Mouse (Mus musculus) ovary, postnatal 36 days (tissue): ENCODE measurements around the gene Creld1.

Source experiments
- DNase-seq: peaks from one replicate; pipeline ENCODE4 v3.0.0; 2022; ENCODE audit warnings: low spot score, mixed read lengths

The Creld1 gene

DNA sequence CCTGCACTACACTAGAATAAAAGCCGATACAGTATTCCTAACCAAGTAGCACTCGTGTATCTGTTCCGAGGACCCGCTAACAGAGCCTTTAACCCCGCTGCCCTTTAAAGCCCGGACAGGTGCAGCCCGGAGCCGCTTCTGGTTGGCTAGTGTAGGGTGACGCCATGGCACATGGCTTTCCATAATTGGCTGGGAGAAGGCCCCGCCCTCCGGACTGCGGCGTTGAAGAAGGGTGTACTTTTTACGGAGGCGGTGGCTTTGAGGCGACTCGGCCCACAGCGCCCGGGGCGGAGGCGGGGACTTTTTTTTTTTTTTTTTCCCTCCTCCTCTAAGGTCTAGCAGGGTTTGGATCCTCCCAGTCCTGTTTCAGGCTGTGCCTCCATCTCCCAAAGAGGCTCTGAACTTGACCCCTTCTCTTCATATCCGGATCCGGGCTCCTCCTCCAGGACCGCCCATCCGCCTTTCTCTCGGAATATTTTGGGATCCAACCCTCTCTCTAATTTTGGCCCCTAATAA, at the start of gene Creld1:
Gene Creld1 (plus strand): TSS at position 198 of the 516 bp plus-strand sequence.
- peak; percentile 92 for DNase-seq

DNA sequence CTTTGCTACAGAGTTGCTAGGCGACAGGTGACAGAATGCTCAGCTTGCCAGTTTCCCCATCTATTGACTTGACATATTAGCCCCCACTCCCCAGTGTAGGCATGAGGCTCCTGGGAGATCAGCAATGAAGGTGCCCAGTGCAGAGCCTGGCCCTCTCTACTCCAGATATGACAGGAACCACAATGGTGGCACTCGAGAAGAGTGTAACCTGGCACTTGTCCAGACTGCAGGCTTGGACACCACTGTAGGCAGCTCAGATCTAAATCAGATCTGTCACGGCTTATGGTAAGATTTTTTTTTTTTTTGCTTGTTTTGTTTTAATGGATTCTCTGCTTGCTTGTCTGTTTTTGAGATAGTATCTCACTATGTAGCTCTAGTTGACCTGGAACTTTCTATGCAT, 49.4 kb upstream of the Creld1 start:
- no peak for DNase-seq

DNA sequence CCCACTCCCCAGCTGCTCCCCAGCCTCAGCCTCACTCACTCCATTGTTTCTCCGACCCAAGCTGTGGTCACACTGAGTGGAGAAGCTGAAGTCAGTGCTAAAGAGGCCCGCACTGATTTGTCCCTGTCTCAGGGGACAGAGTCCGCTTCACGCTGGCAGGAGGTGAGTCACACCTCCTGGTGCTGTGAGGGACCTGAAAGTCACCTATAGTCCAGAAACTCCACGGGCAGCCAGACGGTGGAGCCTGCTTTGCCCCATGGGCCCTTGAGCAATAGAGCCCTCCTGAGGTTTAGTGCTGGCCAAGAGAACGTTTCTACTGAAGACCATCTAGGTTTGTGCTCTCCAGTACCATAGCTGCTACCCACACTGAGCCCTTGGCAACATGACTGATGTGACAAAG, 48.4 kb upstream of the Creld1 start:
- no peak for DNase-seq

DNA sequence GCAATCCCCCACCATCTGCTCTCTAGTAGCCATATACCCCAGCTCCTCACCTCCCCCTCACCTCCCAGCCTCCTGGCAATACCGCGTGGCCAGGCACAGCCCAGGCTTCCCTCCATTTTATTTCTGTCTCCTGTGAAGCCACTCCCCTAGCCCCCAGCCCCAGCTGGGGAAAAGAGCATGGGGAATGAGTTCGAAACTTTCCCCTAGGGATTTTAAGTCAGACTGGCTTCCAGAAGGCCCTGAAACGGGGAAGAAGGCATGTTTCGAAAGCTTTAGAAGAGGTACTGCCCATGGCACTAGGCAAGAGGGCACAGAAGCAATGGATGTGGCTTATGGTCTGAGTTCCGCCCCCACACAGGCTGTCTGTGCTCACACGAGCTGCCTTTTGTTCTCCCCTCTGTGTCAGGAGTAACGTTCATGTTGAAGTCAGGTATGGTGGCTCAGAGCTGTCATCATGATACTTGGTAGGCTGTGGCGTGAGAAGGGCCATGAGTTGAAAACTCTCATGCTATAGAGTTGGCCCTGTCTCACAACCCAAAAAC, 47.4 kb upstream of the Creld1 start, which contains the start of gene Cidec:
Gene Cidec (minus strand): TSS at position 97 of the 542 bp plus-strand sequence.
- DNase-seq: no peak

DNA sequence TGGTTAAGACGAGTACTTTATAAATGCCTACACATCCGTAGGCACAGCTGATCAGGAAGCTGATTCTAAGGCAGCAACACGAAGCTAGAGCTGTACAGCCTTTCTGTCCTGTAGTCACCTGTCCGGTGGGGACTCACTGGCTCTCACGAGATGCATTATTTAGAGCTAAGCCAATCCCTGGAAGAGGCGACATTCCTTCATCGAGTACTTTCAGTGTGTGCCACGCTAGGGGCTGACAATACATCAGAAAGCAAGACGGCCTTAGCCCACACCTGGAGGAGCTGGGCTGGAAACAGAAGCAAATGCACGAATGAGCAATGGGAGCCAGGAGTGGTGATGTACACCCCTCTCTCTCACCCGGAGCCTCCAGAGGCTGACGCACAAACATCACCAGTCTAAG, 46.0 kb upstream of the Creld1 start:
- no peak for DNase-seq

DNA sequence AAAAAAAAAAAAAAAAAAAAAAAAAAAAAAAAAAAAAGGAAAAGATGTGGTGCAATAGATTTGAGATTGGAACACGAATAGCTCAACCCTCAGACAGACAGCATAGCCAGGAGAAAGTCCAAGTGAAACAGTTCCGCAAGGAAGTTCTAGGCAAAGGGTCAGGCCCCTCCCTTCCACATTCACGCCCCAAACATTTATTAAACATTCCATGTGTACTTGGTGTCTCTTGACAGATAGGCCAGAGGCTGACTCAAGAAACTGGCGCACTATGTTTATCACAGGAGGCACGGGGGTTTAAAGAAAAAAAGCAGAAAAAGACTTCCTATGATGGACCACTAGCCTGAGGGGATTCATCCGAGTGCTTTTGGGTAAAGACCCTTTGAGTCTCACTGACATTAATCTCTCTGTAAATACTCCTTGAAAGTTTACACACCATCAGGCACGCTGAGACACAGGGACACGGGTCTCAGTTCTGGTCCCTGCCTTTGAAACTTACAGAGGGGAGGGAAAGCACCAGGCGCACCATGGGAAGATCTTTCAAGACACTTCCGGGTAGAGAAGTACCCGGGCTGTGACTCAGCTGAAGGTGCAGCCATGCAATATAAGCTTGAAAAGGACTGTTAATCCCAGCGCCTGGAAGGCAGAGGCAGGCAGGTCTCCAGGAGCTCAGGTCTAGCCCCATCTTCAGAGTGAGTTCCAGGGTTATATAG, 44.2 kb upstream of the Creld1 start:
- no peak for DNase-seq

DNA sequence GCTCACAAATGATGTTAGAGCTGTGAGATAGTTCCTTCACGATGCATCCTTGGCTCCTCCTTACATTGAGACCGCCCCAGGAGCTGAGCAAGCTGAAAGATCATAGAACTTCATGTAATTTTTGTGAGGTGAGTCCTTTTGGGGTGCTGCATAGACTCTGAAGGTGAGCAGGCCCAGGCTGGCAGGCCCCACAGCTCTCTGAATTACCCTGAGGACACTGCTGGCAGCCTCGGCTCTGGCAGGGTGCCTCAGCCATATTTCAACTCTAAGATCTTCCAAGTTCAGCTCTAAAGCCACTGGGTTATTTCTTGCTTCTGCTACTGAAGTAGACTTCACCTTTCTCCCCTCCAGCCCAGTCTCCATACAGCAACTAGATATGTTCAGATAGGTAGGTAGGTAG, 42.4 kb upstream of the Creld1 start:
- no peak for DNase-seq

DNA sequence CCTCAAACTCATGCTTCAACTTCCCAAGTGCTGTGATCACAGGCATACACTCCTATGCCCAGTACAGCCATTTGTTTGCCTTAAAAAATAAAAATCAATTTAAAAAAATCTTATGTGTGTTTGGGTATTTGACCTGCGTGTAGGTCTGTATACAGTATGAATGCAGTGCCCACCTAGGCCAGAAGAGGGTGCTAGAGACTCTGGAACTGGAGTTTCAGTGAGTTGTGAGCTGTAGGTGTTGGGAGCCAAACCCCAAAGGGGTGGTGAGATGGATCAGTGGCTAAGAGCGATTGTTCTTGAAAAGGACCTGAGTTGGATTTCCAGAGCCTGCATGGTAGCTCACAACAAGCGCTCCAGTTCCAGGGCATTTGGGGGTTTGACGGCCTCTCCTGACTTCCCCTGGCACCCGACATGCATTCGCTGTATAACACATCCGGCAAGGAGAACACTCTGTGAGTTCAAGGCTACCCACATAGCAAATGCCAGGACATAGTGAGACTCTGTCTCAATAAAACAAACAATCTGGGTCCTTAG, 41.9 kb upstream of the Creld1 start:
- DNase-seq: peak; percentile 66

DNA sequence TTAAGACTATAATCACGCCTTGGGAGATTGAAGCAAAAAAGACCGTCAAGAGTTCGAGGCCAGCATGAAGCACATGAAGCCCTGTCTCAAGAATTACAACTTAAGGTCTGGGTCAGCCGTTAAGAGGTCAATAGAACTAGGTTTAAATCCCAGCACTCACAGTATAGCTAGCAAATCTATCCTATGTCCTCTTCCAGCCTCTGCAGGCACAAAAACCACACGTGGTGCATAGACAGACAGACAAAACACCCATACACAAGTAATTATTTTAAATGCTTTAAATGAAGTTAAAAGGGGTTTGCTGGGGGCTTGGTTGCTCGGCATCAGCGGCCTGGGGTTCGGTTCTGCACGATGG, 41.0 kb upstream of the Creld1 start:
- no peak for DNase-seq

DNA sequence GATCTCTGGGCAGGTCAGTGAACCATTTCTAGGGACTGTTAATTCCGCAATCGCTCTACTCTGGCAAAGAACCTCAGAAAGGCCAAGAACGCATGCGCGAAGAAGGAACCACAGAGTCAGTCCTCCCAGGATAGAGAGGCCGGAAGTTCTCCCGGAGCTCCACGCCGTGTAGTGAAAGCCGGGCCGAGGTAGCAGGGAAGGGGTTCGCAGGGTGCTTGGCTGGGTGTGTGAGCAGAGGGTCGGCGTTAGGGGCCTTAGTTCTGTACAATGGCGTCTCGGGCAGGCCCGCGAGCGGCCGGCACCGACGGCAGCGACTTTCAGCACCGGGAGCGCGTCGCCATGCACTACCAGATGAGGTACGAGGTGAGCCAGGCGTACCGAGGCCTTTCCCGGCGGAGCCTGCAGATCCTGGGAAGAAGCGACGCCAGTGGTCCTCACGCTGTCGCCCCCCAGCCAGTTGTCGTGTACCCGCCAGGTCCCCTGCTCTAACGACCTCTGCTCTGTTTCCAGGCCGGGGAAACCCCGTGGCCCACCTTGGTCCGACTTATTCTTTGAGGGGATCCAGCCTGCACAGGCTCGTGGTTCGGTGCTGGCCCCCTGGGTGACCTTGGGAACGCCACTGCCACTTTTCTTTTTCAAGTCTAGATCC, 40.5 kb upstream of the Creld1 start, which contains the start of gene Jagn1:
Gene Jagn1 (plus strand): TSS at position 128 of the 649 bp plus-strand sequence.
- DNase-seq: peak; percentile 90

DNA sequence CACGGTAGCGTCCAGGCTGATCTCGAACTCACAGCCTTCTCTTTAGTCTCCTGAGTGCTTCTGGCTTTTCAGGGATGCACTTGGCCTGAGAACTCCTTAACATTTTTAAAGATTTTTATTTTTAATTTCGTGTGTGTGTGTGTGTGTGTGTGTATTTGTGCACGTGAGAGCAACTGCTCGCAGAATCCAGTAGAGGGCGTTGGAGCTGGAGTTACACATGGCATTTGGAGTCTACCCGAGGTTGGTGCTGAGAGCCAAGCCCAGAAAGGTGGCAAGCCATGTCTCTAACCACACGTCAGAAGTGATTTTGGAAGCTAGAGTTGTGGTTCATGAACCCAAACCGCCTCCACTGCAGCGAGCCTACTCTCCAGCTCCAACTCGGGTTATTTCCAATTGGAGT, 40.0 kb upstream of the Creld1 start:
- DNase-seq: no peak

DNA sequence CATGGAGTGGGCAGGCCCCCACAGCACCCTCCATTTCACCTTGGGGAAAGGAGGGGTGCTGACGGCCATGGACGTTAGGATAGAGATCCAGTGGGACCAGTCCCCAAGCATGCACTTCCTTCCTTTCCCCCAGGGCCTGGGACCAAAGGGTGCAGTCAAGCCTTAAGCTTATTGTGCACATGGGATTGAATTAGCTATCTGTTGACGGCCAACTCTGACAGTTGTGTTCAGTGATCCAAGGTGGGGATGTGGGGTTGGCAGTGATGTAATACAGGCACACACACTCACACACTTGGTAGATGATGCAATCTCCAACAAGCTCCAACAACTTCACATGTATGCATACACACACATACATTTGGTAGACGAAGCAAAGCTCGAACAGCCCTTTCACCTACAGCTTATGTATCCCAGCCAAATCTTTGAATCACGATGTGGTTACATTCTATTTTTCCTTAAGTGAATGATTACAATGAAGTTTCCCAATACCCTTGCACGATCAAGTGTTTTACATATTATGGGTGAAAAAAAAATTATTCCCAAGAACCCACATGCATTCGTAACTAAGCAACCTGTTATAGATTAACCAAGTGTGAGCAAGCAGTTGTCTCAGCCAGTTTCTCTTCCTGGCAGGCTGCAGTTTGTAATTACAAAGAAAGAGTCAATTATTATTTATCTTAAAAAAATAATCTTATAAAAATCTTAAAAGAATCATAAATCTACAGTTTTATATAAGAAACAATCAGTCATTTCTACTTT, 38.7 kb upstream of the Creld1 start:
- DNase-seq: no peak

DNA sequence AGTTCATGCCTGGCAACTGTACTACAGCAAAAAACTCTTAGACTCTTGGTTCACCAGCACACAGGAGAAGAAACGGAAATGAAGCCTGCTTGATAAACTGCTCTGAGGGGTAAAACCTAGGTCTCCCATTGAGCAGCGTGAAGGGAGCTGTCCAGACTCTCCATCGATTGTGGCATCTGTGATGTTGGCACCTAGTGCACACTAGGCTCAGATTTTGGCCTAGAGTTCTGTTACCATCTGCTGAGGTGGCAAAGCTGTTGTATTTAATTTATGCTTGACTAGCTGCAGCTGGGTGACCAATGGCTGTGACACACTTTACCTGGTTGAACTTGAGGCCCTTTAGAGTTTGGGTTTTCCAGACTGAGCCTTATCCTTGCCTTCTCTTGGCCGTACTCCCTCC, 35.5 kb upstream of the Creld1 start:
- no peak for DNase-seq

DNA sequence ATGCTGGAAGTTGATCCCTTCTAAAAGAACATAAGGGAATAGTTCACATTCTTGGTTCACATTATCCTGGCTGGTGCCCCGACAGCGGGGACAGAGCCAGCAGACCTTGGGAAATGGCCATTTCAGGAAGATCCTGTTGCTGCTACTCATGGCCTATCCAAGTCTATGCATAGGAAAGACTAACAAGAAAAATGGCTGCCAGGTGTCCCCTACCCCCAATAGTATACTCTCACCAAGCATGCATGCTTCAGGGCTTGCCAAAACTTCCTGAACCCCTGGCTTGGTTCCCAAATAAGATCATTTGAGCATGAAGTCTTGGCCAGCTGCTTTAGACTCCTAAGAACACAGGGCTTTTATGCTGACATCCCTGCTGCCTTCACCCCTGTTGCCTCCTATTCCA, 31.3 kb upstream of the Creld1 start:
- DNase-seq: no peak

DNA sequence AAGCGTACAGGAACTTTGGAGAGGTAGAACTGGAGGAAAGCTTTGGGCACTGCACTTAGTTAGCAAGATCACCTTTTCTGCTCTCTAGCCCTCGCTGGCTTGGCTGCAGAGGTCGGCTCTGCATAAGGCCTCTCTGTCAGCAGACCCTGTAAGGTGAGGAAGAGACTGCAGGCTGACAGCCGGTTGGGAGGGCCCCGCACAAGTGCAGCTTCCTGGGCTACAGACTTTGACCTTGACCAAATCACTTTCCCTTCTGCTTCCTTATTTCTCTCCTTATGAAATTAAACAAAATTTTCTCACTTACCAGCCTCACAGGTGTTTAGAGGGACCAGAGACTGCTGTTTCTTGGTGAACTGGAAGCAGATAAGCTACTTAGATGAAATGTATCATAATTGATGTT, 28.1 kb upstream of the Creld1 start:
- DNase-seq: no peak

DNA sequence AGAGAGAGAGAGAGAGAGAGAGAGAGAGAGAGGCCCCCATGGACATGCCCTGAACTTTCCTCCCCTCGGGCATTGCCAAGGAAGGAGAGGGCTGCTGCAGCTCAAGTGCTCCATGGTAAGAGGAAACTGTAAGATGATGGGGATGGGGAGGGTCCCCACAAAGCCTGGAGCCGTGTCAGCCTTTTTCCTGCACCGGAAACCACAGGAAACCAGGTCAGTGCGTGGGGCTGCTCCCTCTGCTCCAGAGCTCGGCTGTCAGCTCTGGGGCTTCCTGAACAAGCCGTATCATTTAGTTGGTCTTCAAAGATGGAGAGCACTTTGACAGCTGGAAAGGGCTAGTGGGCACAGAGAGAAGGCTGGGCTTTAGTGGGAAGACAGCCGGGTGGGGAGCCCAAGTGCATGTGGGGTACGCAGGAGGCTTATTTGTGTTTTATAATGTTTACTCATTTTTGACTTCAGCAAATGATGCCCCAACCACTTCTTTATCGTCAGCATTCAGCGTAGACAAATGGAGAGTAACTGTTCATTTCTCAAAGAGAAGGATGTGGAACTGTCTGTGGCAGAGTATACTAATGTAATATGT, 25.1 kb upstream of the Creld1 start, which contains the start of gene Il17re:
Gene Il17re (plus strand): TSS at position 533 of the 583 bp plus-strand sequence.
- DNase-seq: no peak

DNA sequence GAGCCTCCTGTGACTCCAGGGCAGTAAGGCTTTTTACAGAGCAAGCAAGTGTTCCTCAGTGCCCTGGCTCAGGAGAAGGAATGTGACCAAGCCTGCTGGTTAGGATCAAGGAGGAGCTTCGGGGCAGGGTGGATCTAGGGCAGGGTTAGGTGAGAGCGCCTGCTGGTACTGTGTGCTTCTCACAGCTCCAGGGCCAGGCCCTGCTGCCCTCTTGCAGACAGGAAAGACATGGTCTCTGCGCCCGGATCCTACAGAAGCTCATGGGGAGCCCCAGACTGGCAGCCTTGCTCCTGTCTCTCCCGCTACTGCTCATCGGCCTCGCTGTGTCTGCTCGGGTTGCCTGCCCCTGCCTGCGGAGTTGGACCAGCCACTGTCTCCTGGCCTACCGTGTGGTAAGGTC, 24.5 kb upstream of the Creld1 start:
- no peak for DNase-seq

DNA sequence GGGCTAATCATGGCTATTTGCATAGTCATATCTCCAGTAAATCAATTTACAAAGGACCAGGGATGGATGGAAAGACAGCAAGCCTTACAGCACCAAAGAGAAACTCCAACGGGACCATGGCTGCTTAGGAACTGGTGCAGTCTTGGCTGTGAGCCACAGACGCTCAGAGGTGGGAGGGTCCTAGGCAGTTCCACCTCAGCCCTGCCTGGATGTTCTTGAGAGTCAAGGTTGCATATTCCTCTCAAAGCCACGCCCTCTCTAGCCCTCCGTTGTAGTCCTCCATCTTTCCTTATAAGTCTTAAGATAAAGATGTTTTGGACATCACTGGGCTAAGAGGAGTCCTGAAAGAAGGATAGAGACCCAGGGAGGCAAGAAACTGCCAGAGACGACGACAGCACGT, 19.1 kb upstream of the Creld1 start:
- DNase-seq: no peak

DNA sequence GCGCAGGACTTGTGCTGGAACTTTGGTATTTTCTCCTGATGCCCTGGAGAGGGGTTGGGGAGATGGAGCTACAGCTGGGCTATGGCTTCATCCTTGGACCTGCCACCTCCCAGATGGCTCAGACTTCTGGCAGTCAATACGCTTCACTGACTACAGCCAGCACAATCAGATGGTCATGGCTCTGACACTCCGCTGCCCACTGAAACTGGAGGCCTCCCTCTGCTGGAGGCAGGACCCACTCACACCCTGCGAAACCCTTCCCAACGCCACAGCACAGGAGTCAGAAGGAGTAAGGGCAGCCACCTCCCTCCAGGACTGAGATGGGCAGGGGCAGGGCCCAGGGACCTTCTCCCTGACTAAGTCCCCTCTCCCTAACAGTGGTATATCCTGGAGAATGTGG, 17.5 kb upstream of the Creld1 start:
- no peak for DNase-seq

DNA sequence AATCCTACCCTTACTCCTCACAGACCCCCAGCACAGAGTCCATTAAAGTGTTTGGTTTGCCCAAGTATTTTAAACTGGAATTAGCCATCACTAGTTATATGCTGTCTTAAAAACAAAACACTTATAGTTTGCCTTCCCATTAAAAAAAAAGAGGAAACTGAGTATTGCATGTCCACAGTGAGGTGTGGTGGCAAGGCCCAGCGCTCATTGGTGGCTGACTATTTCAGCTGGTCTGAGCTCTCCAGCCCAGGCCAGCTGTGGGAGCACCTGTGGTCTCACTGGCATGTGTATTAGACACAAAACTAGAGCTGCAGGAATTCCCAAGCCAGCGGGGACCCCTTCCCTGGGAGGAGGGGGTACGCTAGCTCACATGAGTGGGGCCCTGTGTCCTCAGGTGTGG, 14.6 kb upstream of the Creld1 start:
- no peak for DNase-seq

DNA sequence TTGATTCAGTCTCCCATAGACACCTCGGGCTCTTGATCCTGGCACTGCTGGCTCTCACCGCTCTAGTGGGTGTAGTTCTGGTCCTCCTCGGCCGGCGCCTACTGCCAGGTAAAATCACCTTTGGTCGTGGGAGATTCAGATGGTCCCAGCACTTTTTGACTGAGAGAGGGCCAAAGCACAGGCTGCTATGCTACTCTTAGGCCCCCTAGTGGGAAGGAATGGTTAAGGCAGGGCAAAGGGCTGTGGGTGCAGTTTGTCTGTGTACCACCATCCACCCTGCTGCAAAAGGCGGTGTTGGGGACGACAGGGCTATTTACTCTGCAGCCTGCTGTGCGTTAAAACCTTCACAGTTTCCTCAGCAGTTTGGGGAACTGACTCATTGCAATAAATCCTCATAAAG, 14.1 kb upstream of the Creld1 start:
- peak; percentile 61 for DNase-seq

DNA sequence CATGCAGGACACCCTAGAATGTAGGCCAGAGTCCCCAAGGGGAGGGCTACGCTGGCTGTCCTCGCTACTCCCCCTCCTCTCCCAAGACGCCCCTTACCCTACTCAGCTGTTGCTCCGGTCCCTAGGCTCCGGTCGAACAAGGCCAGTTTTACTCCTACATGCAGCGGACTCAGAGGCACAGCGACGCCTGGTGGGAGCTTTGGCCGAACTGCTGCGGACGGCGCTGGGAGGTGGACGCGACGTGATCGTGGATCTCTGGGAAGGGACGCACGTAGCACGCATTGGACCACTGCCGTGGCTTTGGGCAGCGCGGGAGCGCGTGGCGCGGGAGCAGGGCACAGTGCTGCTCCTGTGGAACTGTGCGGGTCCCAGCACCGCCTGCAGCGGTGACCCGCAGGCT, 13.7 kb upstream of the Creld1 start:
- DNase-seq: peak; percentile 78
